Mouse (Mus musculus): ENCODE data around the gene Utp6.

DNA sequence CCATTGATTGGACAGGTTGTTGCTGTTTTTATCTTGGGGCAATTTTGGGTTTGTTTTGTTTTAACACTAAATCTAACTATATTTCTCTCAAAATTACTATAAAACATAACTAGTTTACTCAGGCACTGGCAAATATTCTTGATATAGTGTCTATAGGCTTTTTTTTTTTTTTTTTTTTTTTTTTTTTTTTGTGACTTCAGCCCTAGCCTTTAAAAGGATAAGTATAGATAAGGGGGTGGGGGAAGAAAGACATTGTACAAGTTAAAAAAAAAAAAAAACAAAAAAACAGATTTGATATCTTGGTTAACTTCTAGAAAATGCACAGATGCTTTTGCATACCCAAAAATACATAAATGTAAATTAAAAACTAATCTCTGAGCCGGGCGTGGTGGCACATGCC is 27.9 kb upstream of the Utp6 start:
- TF ChIP-seq HCFC1 (IDR thresholded peaks at IDR 0.05; ENCODE audit: borderline replicate concordance, insufficient read depth, low read length) = no peak
- TF ChIP-seq MAFK (IDR thresholded peaks at IDR 0.05; ENCODE audit: insufficient read depth, low read depth, low read length) = no peak
- no peak for TF ChIP-seq ZC3H11A (IDR thresholded peaks at IDR 0.05; ENCODE audit: borderline replicate concordance, low read depth, low read length)
- TF ChIP-seq CHD2 (IDR thresholded peaks at IDR 0.05; ENCODE audit: low read depth, low read length) = no peak
